Mouse (Mus musculus) MEL (cell line): ENCODE data around the gene Rundc3b. TPM values are rescaled to one million over a fixed set of nuclear protein-coding genes. Genes with fewer than 3 reads are reported as not detected.

Experiments used
- DNase-seq: peaks from one replicate; pipeline ENCODE4 v3.0.0; 2011; ENCODE audit warnings: low read depth, low spot score
- H3K27ac ChIP-seq: 2 replicates; pipeline ENCODE4 v1.5.1; 2012; ENCODE audit warnings: low read depth, mild to moderate bottlenecking, control low read depth, low read length, moderate library complexity; ENCODE audit not compliant: control insufficient read depth
- H3K27me3 ChIP-seq, 2 experiments: fragments of 150-350 bp in 1 of 2; sonication (generic) in 1 of 2; 2 replicates each; pipeline ENCODE4 v1.6.1; 2012; ENCODE audit warnings: low read length in 2 of 2, mild to moderate bottlenecking in 2 of 2, improper control_type of control experiment in 1 of 2, moderate library complexity in 1 of 2; ENCODE audit not compliant: insufficient read depth in 2 of 2, control insufficient read depth in 1 of 2
- H3K36me3 ChIP-seq, 2 experiments: 2 replicates each; pipeline ENCODE4 v1.6.1; 2012 to 2014; ENCODE audit warnings: low read length in 2 of 2, improper control_type of control experiment in 1 of 2, inconsistent platforms in 1 of 2, mild to moderate bottlenecking in 1 of 2; ENCODE audit not compliant: insufficient read depth in 2 of 2, control insufficient read depth in 1 of 2
- H3K4me1 ChIP-seq, 2 experiments: fragments of 150-350 bp in 1 of 2; sonication (generic) in 1 of 2; 2 replicates each; pipeline ENCODE4 v1.6.1; 2012; ENCODE audit warnings: low read length in 2 of 2, improper control_type of control experiment in 1 of 2, mild to moderate bottlenecking in 1 of 2; ENCODE audit not compliant: insufficient read depth in 2 of 2, control insufficient read depth in 1 of 2
- H3K4me3 ChIP-seq, 2 experiments: fragments of 150-350 bp in 1 of 2; sonication (generic) in 1 of 2; 2 replicates each; pipeline ENCODE4 v1.5.1; 2012; ENCODE audit warnings: low read depth in 2 of 2, low read length in 2 of 2, mild to moderate bottlenecking in 2 of 2, moderate library complexity in 2 of 2, control low read depth in 1 of 2, improper control_type of control experiment in 1 of 2; ENCODE audit not compliant: control insufficient read depth in 1 of 2, insufficient read depth in 1 of 2
- H3K79me2 ChIP-seq: 2 replicates; pipeline ENCODE4 v1.6.1; 2012; ENCODE audit warnings: mild to moderate bottlenecking, low read length, moderate library complexity; ENCODE audit not compliant: control insufficient read depth, poor library complexity, insufficient read depth
- H3K9ac ChIP-seq: 2 replicates; pipeline ENCODE4 v1.6.1; 2012; ENCODE audit warnings: low read depth, mild to moderate bottlenecking, control low read depth, low read length, moderate library complexity; ENCODE audit not compliant: control insufficient read depth, poor library complexity, severe bottlenecking
- H3K9me3 ChIP-seq: fragments of 150-350 bp; sonication (generic); replicated peaks from 2 replicates; pipeline ENCODE4 v1.6.1; 2012; ENCODE audit warnings: mild to moderate bottlenecking, low read length, improper control_type of control experiment, moderate library complexity; ENCODE audit not compliant: insufficient read depth
- BHLHE40 ChIP-seq: IDR thresholded peaks from 2 replicates; pipeline ENCODE4 v1.6.1; 2012; ENCODE audit warnings: low read depth, mild to moderate bottlenecking, inconsistent platforms, low read length, improper control_type of control experiment, borderline replicate concordance
- CHD1 ChIP-seq: IDR thresholded peaks from 2 replicates; pipeline ENCODE4 v1.6.1; 2012; ENCODE audit warnings: low read depth, mild to moderate bottlenecking, inconsistent platforms, low read length, improper control_type of control experiment
- CTCF ChIP-seq, 3 experiments: IDR thresholded peaks in 2 of 3; conservative IDR thresholded peaks in 1 of 3; 2 replicates each; pipeline ENCODE4 v1.5.1; 2011 to 2012; ENCODE audit warnings: low read length in 3 of 3, low read depth in 2 of 3, mild to moderate bottlenecking in 2 of 3, improper control_type of control experiment in 1 of 3, inconsistent platforms in 1 of 3, mixed read lengths in 1 of 3, moderate library complexity in 1 of 3; ENCODE audit not compliant: control insufficient read depth in 1 of 3, insufficient read depth in 1 of 3, poor library complexity in 1 of 3, severe bottlenecking in 1 of 3
- E2F4 ChIP-seq: IDR thresholded peaks from 2 replicates; pipeline ENCODE4 v1.6.1; 2011; ENCODE audit warnings: low read depth, low read length, improper control_type of control experiment, borderline replicate concordance
- GABPA ChIP-seq: IDR thresholded peaks from 2 replicates; pipeline ENCODE4 v1.6.1; 2012; ENCODE audit warnings: low read depth, mild to moderate bottlenecking, inconsistent platforms, low read length, improper control_type of control experiment, moderate library complexity
- JUND ChIP-seq: IDR thresholded peaks from 2 replicates; pipeline ENCODE4 v1.6.1; 2011; ENCODE audit warnings: low read depth, mild to moderate bottlenecking, improper control_type of control experiment, low read length
- MAFK ChIP-seq: IDR thresholded peaks from 2 replicates; pipeline ENCODE4 v1.6.1; 2011; ENCODE audit warnings: low read depth, mild to moderate bottlenecking, low read length, improper control_type of control experiment, borderline replicate concordance
- MAX ChIP-seq: IDR thresholded peaks from 2 replicates; pipeline ENCODE4 v1.6.1; 2011; ENCODE audit warnings: low read length, improper control_type of control experiment
- MAZ ChIP-seq: IDR thresholded peaks from 2 replicates; pipeline ENCODE4 v1.6.1; 2012; ENCODE audit warnings: low read depth, mild to moderate bottlenecking, inconsistent platforms, low read length, improper control_type of control experiment
- MXI1 ChIP-seq: IDR thresholded peaks from 2 replicates; pipeline ENCODE4 v1.6.1; 2011; ENCODE audit warnings: mild to moderate bottlenecking, low read depth, low read length, improper control_type of control experiment
- MYC ChIP-seq: IDR thresholded peaks from 2 replicates; pipeline ENCODE4 v1.6.1; 2011; ENCODE audit warnings: low read depth, mild to moderate bottlenecking, low read length, improper control_type of control experiment, moderate library complexity
- NRF1 ChIP-seq: IDR thresholded peaks from 2 replicates; pipeline ENCODE4 v1.6.1; 2014; ENCODE audit warnings: low read depth, mild to moderate bottlenecking, inconsistent platforms, low read length, improper control_type of control experiment, moderate library complexity; ENCODE audit not compliant: poor library complexity, insufficient read depth, severe bottlenecking
- POLR2AphosphoS5 ChIP-seq: IDR thresholded peaks from 2 replicates; pipeline ENCODE4 v1.6.1; 2012; ENCODE audit warnings: low read depth, borderline replicate concordance, mild to moderate bottlenecking, inconsistent platforms, low read length, moderate library complexity, mixed read lengths
- SMC3 ChIP-seq: IDR thresholded peaks from 2 replicates; pipeline ENCODE4 v1.6.1; 2011; ENCODE audit warnings: low read depth, low read length, improper control_type of control experiment
- TAL1 ChIP-seq: IDR thresholded peaks from 2 replicates; pipeline ENCODE4 v1.6.1; 2012; ENCODE audit warnings: mild to moderate bottlenecking, inconsistent platforms, low read length, moderate library complexity, mixed read lengths
- TCF12 ChIP-seq: IDR thresholded peaks from 2 replicates; pipeline ENCODE4 v1.6.1; 2014; ENCODE audit warnings: low read depth, mild to moderate bottlenecking, inconsistent platforms, low read length, improper control_type of control experiment, moderate library complexity
- UBTF ChIP-seq: IDR thresholded peaks from 2 replicates; pipeline ENCODE4 v1.6.1; 2012; ENCODE audit warnings: low read depth, mild to moderate bottlenecking, inconsistent platforms, low read length, improper control_type of control experiment, moderate library complexity, borderline replicate concordance; ENCODE audit not compliant: insufficient read depth
- USF2 ChIP-seq, 2 experiments: IDR thresholded peaks; 2 replicates each; pipeline ENCODE4 v1.6.1; 2011 to 2012; ENCODE audit warnings: improper control_type of control experiment in 2 of 2, low read length in 2 of 2, borderline replicate concordance in 1 of 2, inconsistent platforms in 1 of 2, low read depth in 1 of 2, mild to moderate bottlenecking in 1 of 2; ENCODE audit not compliant: insufficient read depth in 1 of 2
- ZC3H11A ChIP-seq: IDR thresholded peaks from 2 replicates; pipeline ENCODE4 v1.6.1; 2012; ENCODE audit warnings: low read depth, mild to moderate bottlenecking, inconsistent platforms, low read length, improper control_type of control experiment
- ZKSCAN1 ChIP-seq: IDR thresholded peaks from 2 replicates; pipeline ENCODE4 v1.6.1; 2012; ENCODE audit warnings: low read depth, mild to moderate bottlenecking, inconsistent platforms, low read length, improper control_type of control experiment, moderate library complexity
- ZMIZ1 ChIP-seq: IDR thresholded peaks from 2 replicates; pipeline ENCODE4 v1.6.1; 2012; ENCODE audit warnings: low read depth, mild to moderate bottlenecking, inconsistent platforms, low read length, improper control_type of control experiment, moderate library complexity
- ZNF384 ChIP-seq: IDR thresholded peaks from 2 replicates; pipeline ENCODE4 v1.6.1; 2012; ENCODE audit warnings: low read depth, mild to moderate bottlenecking, inconsistent platforms, low read length, improper control_type of control experiment
- polyA plus RNA-seq, 2 experiments: library from polyadenylated mRNA; stranded (reverse) in 1 of 2; unstranded in 1 of 2; fragments of >175 nt in 1 of 2; fragments of >200 nt in 1 of 2; gene quantifications; 2 replicates each; pipeline versions ENCODE4 v1.2.1 to v1.2.4; 2012; ENCODE audit warnings: low replicate concordance in 2 of 2, low read depth in 1 of 2; ENCODE audit not compliant: insufficient read length in 2 of 2, insufficient read depth in 1 of 2, missing spikeins in 1 of 2
- total RNA-seq: library from RNA; depleted of rRNA; stranded (reverse); fragments of 300-350 nt; gene quantifications from 2 replicates; pipeline ENCODE4 v1.2.3, GENCODE M21; 2012; rRNA removed

The Rundc3b gene
- total RNA-seq (not detected in 2 replicates), polyA plus RNA-seq (not detected)

GRCm38 (mm10) chr5:8622596-8623231 is at the start of gene Rundc3b:
TSS of gene Rundc3b (minus strand) at chr5:8622952.
- H3K9ac ChIP-seq: no peak within 1 kb of the TSS
- H3K79me2 ChIP-seq: no peaks in the 10 kb centered on the region
- no peaks in the 10 kb centered on the region for H3K27me3 ChIP-seq
- H3K4me1 ChIP-seq: no peaks in the 10 kb centered on the region
- H3K27ac ChIP-seq: no peak within 1 kb of the TSS
- no peak within 1 kb of the TSS for H3K4me3 ChIP-seq
- TF ChIP-seq MXI1: no peak
- no peak for TF ChIP-seq USF2 (IDR thresholded peaks at IDR 0.05; ENCODE audit: borderline replicate concordance in 1 of 2, insufficient read depth in 1 of 2, low read depth in 1 of 2, low read length in 2 of 2)
- no peak for TF ChIP-seq CTCF (IDR thresholded peaks at IDR 0.05 in 2 of 3, conservative IDR thresholded peaks at IDR 0.05 in 1 of 3; ENCODE audit: control insufficient read depth in 1 of 3, insufficient read depth in 1 of 3, low read depth in 2 of 3, low read length in 3 of 3, poor library complexity in 1 of 3, severe bottlenecking in 1 of 3)
- no peak for TF ChIP-seq UBTF
- TF ChIP-seq SMC3: no peak
- TF ChIP-seq TAL1: no peak
- TF ChIP-seq BHLHE40: no peak
- no peak for TF ChIP-seq MAX
- TF ChIP-seq ZNF384: no peak
- TF ChIP-seq GABPA: no peak
- TF ChIP-seq JUND: no peak
- TF ChIP-seq CHD1: no peak
- no peak for TF ChIP-seq MAFK
- no peak for TF ChIP-seq POLR2AphosphoS5
- TF ChIP-seq TCF12: no peak
- no peak for DNase-seq
- no peaks in the 10 kb centered on the region for H3K36me3 ChIP-seq
- H3K9me3 ChIP-seq: no peaks in the 10 kb centered on the region

- Histone ChIP-seq H3K27me3 (no peaks in the 10 kb centered on the region; a peak in 1 of 4 replicates), H3K4me1 (no peaks in the 10 kb centered on the region), H3K9me3 (no peaks in the 10 kb centered on the region), H3K4me3 (no peak overlapping the region), H3K36me3 (no peaks in the 10 kb centered on the region), H3K9ac (no peak overlapping the region), H3K27ac (no peak overlapping the region), H3K79me2 (no peaks in the 10 kb centered on the region)
- TF ChIP-seq NRF1 (no peak), MYC (no peak), ZMIZ1 (no peak), ZKSCAN1 (no peak), ZNF384 (no peak), SMC3 (no peak), E2F4 (no peak), ZC3H11A (no peak), MAX (no peak), MAZ (no peak)
- no peak for DNase-seq
Measured at GRCm38 (mm10) chr5:8669606-8670005, 46.9 kb upstream of the Rundc3b start.
